Mouse (Mus musculus) bone marrow, adult 2 months (tissue): ENCODE measurements at regions not wholly inside any gene's neighbourhood (a gene's known extent, or its start where the extent isn't known, plus 50 kb on each side); places are given as distances from the start of the nearest gene placed in this dataset.

Source experiments
- CTCF ChIP-seq: fragments of 200-500 bp; IDR thresholded peaks from 2 replicates; pipeline ENCODE4 v1.5.1; 2011; ENCODE audit warnings: low read length, control low read depth; ENCODE audit not compliant: control insufficient read depth, insufficient read depth
- POLR2A ChIP-seq: fragments of 200-500 bp; IDR thresholded peaks from 2 replicates; pipeline ENCODE4 v1.6.1; 2011; ENCODE audit warnings: low read depth, mild to moderate bottlenecking, control low read depth, low read length, borderline replicate concordance; ENCODE audit not compliant: control insufficient read depth

GRCm38 (mm10) chr7:73611866-73612751 is 70.5 kb upstream of the Chd2 start:
- no peak for TF ChIP-seq CTCF
- no peak for TF ChIP-seq POLR2A
